Comparison of ENCODE assay signal across 8 mouse cellular contexts in the genomic region with DNA sequence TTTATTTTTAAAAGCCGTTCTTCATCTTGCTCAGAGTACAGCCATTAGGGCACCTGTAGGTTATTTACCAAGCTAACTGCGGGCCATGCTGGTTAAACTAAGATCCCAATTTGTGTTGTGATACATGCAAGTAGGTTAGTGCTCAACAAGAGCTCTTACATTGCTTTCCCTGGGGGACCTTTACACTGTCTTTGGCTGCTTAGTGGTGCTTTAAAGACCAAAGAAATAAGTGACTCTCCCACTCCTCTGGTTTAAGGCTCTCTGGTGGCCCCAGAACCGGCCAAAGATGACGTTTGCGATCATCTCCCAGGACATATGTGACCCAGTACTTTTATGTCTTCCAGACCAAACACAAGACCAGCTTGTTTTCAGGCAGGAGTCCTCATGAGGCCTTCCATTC. TPM values are rescaled to one million over a fixed set of nuclear protein-coding genes. Genes with fewer than 3 reads are reported as not detected.
DNase-seq lines count a peak whose midpoint lies in the region; ATAC-seq and TF ChIP-seq lines count a peak whose summit lies in the region.

No protein-coding gene starts in this region.

- no peaks in the 10 kb centered on the region for H3K79me2 ChIP-seq in myocyte (ENCODE audit: control insufficient read depth, insufficient read depth)

- peaks cover 14% of the 10 kb centered on the region; the same call in 1 of the 2 replicates for H3K4me1 ChIP-seq in heart, embryonic 15.5 days (replicated peaks)
- peaks cover 35% of the 10 kb centered on the region for H3K4me1 ChIP-seq in embryonic facial prominence, embryonic 10.5 days
- peaks cover 15% of the 10 kb centered on the region; the same call in 1 of the 2 replicates for H3K4me1 ChIP-seq in hindbrain, embryonic 14.5 days (replicated peaks; ENCODE audit: control insufficient read depth, insufficient read depth, low read length)

- H3K4me2 ChIP-seq in heart, embryonic 15.5 days, result peak overlapping the region; percentile 79
- H3K4me2 ChIP-seq in hindbrain, embryonic 14.5 days (replicated peaks), result peak overlapping the region; percentile 94
- no peak overlapping the region for H3K4me2 ChIP-seq in myocyte (ENCODE audit: low read depth)

- no peak for ATAC-seq in heart, embryonic 15.5 days (replicated peaks; ENCODE audit: insufficient number of reproducible peaks, insufficient read depth, low FRiP score, low read depth)
- no peak for ATAC-seq in hindbrain, embryonic 14.5 days (ENCODE audit: low FRiP score)

- WGBS in heart, embryonic 15.5 days, result 38% methylated on average over 5 of the region's 5 CpGs
- WGBS in embryonic facial prominence, embryonic 10.5 days, result 33% methylated on average over 5 of the region's 5 CpGs
- WGBS in hindbrain, embryonic 14.5 days, result 36% methylated on average over 5 of the region's 5 CpGs

- H3K9ac ChIP-seq in heart, embryonic 15.5 days, result no peak overlapping the region
- no peak overlapping the region for H3K9ac ChIP-seq in hindbrain, embryonic 14.5 days

- H3K36me3 ChIP-seq in heart, embryonic 15.5 days, result no peaks in the 10 kb centered on the region
- no peaks in the 10 kb centered on the region for H3K36me3 ChIP-seq in embryonic facial prominence, embryonic 10.5 days (replicated peaks)
- no peaks in the 10 kb centered on the region for H3K36me3 ChIP-seq in hindbrain, embryonic 14.5 days (replicated peaks; ENCODE audit: control insufficient read depth, insufficient read depth)
- no peaks in the 10 kb centered on the region for H3K36me3 ChIP-seq in myocyte (ENCODE audit: control insufficient read depth, insufficient read depth)

- no peaks in the 10 kb centered on the region for H3K9me3 ChIP-seq in heart, embryonic 15.5 days (replicated peaks)
- H3K9me3 ChIP-seq in embryonic facial prominence, embryonic 10.5 days, result no peaks in the 10 kb centered on the region
- no peaks in the 10 kb centered on the region for H3K9me3 ChIP-seq in hindbrain, embryonic 14.5 days (ENCODE audit: control insufficient read depth, low read length)

- DNase-seq in heart, adult 8-10 months (ENCODE audit: low spot score), result no peak
- no peak for DNase-seq in embryonic facial prominence, embryonic 10.5 days (ENCODE audit: low spot score)
- DNase-seq in hindbrain, embryonic 14.5 days (ENCODE audit: low spot score), result no peak
- no peak for DNase-seq in kidney, adult 11 months
- DNase-seq in thymus, adult 18-20 months, result no peak
- DNase-seq in thymus, postnatal 0 days (ENCODE audit: low spot score), result no peak

- 0 out of 2 replicates have a peak, but pooled peaks cover 6% of the 10 kb centered on the region for H3K27me3 ChIP-seq in heart, embryonic 15.5 days
- peaks cover 36% of the 10 kb centered on the region for H3K27me3 ChIP-seq in embryonic facial prominence, embryonic 10.5 days (replicated peaks; ENCODE audit: low read depth, poor library complexity, severe bottlenecking)
- peaks cover 9% of the 10 kb centered on the region for H3K27me3 ChIP-seq in hindbrain, embryonic 14.5 days (ENCODE audit: control insufficient read depth, insufficient read depth, low read length)
- H3K27me3 ChIP-seq in myocyte (ENCODE audit: control insufficient read depth, insufficient read depth, insufficient read length), result no peaks in the 10 kb centered on the region

- peak overlapping the region; percentile 73 for H3K4me3 ChIP-seq in heart, embryonic 15.5 days
- H3K4me3 ChIP-seq in embryonic facial prominence, embryonic 10.5 days, result peak overlapping the region; percentile 86
- H3K4me3 ChIP-seq in hindbrain, embryonic 14.5 days (replicated peaks; ENCODE audit: low read length), result peak overlapping the region; percentile 84
- peak overlapping the region; percentile 59 for H3K4me3 ChIP-seq in myocyte

- no peak overlapping the region for H3K27ac ChIP-seq in heart, embryonic 15.5 days
- no peak overlapping the region for H3K27ac ChIP-seq in embryonic facial prominence, embryonic 10.5 days (replicated peaks)
- 0 out of 2 replicates have a peak overlapping the region, but pooled peaks have one; percentile 80 for H3K27ac ChIP-seq in hindbrain, embryonic 14.5 days

- no peak for TF ChIP-seq POLR2A in myocyte (IDR thresholded peaks at IDR 0.05; ENCODE audit: insufficient read length, low read depth)

- H3ac ChIP-seq in myocyte (ENCODE audit: control insufficient read depth, insufficient read length), result peak overlapping the region; percentile 34

TF ChIP-seq in myocyte, 11 proteins besides CTCF, POLR2A, EP300 and RAD21:
- no peak for TF ChIP-seq REST (IDR thresholded peaks at IDR 0.05; ENCODE audit: insufficient read depth, insufficient read length)
- TF ChIP-seq TCF3 (IDR thresholded peaks at IDR 0.05; ENCODE audit: insufficient read length, low read depth), result no peak
- no peak for TF ChIP-seq SRF (IDR thresholded peaks at IDR 0.05; ENCODE audit: control insufficient read depth, insufficient read length, low read depth)
- TF ChIP-seq MAX (IDR thresholded peaks at IDR 0.05; ENCODE audit: low read depth), result no peak
- TF ChIP-seq CEBPB (IDR thresholded peaks at IDR 0.05; ENCODE audit: insufficient read depth, poor library complexity, severe bottlenecking), result no peak
- TF ChIP-seq MYOD1 (IDR thresholded peaks at IDR 0.05; ENCODE audit: control insufficient read depth in 1 of 3, insufficient read length in 2 of 3, low read depth in 2 of 3), result no peak
- TF ChIP-seq E2F4 (IDR thresholded peaks at IDR 0.05; ENCODE audit: insufficient read depth), result no peak
- no peak for TF ChIP-seq MYOG (IDR thresholded peaks at IDR 0.05; ENCODE audit: control insufficient read depth in 1 of 3, insufficient read depth in 1 of 3, insufficient read length in 2 of 3, low read depth in 2 of 3)
- no peak for TF ChIP-seq POLR2AphosphoS2 (IDR thresholded peaks at IDR 0.05; ENCODE audit: insufficient read length, low read depth)
- TF ChIP-seq USF1 (IDR thresholded peaks at IDR 0.05; ENCODE audit: low read depth), result no peak
- no peak for TF ChIP-seq TCF12 (IDR thresholded peaks at IDR 0.05; ENCODE audit: insufficient read depth, poor library complexity, severe bottlenecking)

RNA-seq across cellular contexts. Expression of gene Ptprm, which starts 1.0 kb away (rescaled TPM):
- polyA plus RNA-seq in heart, embryonic 15.5 days (2015; fragmentation: Nextera tagmentation; extraction: Ambion mirVana), result 15.8 and 16.5 TPM in 2 replicates
- total RNA-seq in heart, adult 8-10 months (2022), result 100 to 1,000 TPM in 1 of 4 experiments, 10 to 100 TPM in 3; 82.4 to 102 (median 88.8) TPM
- 9.7 and 10.6 TPM in 2 replicates for polyA plus RNA-seq in embryonic facial prominence, embryonic 10.5 days (2016; fragmentation: Nextera tagmentation; extraction: Ambion mirVana)
- polyA plus RNA-seq in hindbrain, embryonic 14.5 days (2014; fragmentation: Nextera tagmentation; extraction: Ambion mirVana), result 31.4 TPM in 2 replicates
- 6.5 TPM for polyA plus RNA-seq in myocyte (2012; fragmentation: generic; extraction: Trizol)
- polyA plus RNA-seq in thymus, postnatal 0 days (2015; fragmentation: Nextera tagmentation; extraction: Ambion mirVana), result 1.4 and 1.5 TPM in 2 replicates
